Mouse (Mus musculus): ENCODE results near the gene Atg9b. TPM values are rescaled to one million over a fixed set of nuclear protein-coding genes. Genes with fewer than 3 reads are reported as not detected.

The Atg9b gene
- polyA plus RNA-seq, 1 experiment from 2014 or later = 0.58 TPM

DNA sequence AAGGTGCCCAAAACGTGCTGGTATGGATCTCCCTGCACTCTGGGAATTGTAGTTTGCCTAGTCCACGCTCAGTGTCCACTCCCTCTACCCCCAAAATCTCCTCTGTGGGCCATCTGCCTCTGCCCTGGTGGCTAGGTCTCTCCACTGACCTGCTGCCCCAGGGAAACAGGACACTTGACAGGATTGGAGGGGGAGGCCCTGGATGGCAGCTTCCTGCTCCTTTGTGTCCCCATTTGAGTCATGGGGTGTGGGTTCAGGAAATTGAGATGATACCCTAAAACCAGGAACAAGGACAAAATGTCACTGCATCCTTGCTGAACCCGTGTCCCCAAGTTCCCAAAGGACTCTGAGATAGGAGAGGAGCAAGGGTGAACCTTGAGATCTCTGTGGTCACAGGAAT, 27.9 kb downstream of the Atg9b start:
- Histone ChIP-seq H3K9ac (no peak overlapping the region), H3K36me3 (replicated peaks) (no peaks in the 10 kb centered on the region), H3K9me3 (replicated peaks) (no peaks in the 10 kb centered on the region), H3K27me3 (peaks cover 27% of the 10 kb centered on the region; the same call in 1 of the 2 replicates), H3K27ac (replicated peaks) (no peak overlapping the region), H3K4me2 (no peak overlapping the region), H3K4me1 (replicated peaks) (no peaks in the 10 kb centered on the region), H3K4me3 (replicated peaks) (no peak overlapping the region)
- ATAC-seq (ENCODE audit: insufficient read depth) = no peak
- WGBS (ENCODE audit: insufficient replicate concordance) = 36% methylated on average over 3 of the region's 3 CpGs

- H3K4me2 ChIP-seq = no peak overlapping the region
- no peak overlapping the region for H3K9ac ChIP-seq
- ATAC-seq (ENCODE audit: insufficient read depth) = no peak
- H3K27ac ChIP-seq (replicated peaks) = no peak overlapping the region
- H3K4me3 ChIP-seq (replicated peaks) = no peak overlapping the region
- H3K4me1 ChIP-seq (replicated peaks) = no peaks in the 10 kb centered on the region
- H3K36me3 ChIP-seq (replicated peaks) = no peaks in the 10 kb centered on the region
- no peaks in the 10 kb centered on the region for H3K9me3 ChIP-seq (replicated peaks)
- peaks cover 27% of the 10 kb centered on the region; the same call in 1 of the 2 replicates for H3K27me3 ChIP-seq
- WGBS (ENCODE audit: insufficient replicate concordance) = 33% methylated on average over 2 of the region's 2 CpGs
Observed at GRCm38 (mm10) chr5:24363467-24363866, 28.5 kb downstream of the Atg9b start.

GRCm38 (mm10) chr5:24360792-24361454, 31.0 kb downstream of the Atg9b start:
- peaks cover 22% of the 10 kb centered on the region; the same call in 1 of the 2 replicates for H3K27me3 ChIP-seq
- H3K27ac ChIP-seq (replicated peaks) = no peak overlapping the region
- H3K9ac ChIP-seq = no peak overlapping the region
- H3K4me1 ChIP-seq (replicated peaks) = no peaks in the 10 kb centered on the region
- no peak overlapping the region; the same call in 1 of the 2 replicates for H3K4me2 ChIP-seq
- H3K9me3 ChIP-seq (replicated peaks) = no peaks in the 10 kb centered on the region
- WGBS (ENCODE audit: insufficient replicate concordance) = 0% methylated on average over 7 of the region's 7 CpGs
- no peaks in the 10 kb centered on the region for H3K36me3 ChIP-seq (replicated peaks)
- peak; percentile 25; the same call in 1 of the 2 replicates for ATAC-seq (ENCODE audit: insufficient read depth)
- no peak overlapping the region for H3K4me3 ChIP-seq (replicated peaks)

GRCm38 (mm10) chr5:24357461-24357860, 34.5 kb downstream of the Atg9b start:
- H3K27me3 ChIP-seq = peaks cover 32% of the 10 kb centered on the region
- 11% methylated on average over 7 of the region's 7 CpGs for WGBS (ENCODE audit: insufficient replicate concordance)
- peaks cover 3% of the 10 kb centered on the region for H3K4me1 ChIP-seq (replicated peaks)
- no peak overlapping the region for H3K27ac ChIP-seq (replicated peaks)
- no peaks in the 10 kb centered on the region for H3K36me3 ChIP-seq (replicated peaks)
- H3K4me3 ChIP-seq (replicated peaks) = no peak overlapping the region
- no peak overlapping the region for H3K9ac ChIP-seq
- no peaks in the 10 kb centered on the region for H3K9me3 ChIP-seq (replicated peaks)
- no peak overlapping the region for H3K4me2 ChIP-seq
- ATAC-seq (ENCODE audit: insufficient read depth) = no peak

DNA sequence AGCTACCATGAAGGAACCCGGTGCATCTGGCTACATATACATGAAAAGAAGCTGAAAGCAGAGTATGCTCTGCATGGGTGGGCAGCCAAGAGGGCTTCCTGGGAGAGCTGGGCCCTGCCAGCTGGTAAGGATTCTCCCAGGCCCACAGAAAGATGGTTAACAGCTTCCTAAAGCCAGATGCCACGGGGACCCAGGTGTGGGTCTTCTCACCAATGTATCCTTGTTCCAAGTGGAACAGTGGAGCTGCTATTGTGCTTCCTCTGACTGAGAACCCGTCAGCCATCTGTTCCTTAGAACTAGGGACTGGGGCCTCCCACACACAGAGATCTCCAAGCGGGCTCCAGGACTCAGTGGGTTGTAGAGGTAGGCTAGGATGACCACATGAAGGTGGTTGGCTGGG, 35.2 kb downstream of the Atg9b start:
- H3K9me3 ChIP-seq (replicated peaks) = no peaks in the 10 kb centered on the region
- whole genome bisulfite sequencing (ENCODE audit: insufficient replicate concordance) = 43% methylated on average over 4 of the region's 4 CpGs
- H3K9ac ChIP-seq = no peak overlapping the region
- H3K4me1 ChIP-seq (replicated peaks) = peaks cover 9% of the 10 kb centered on the region
- H3K4me2 ChIP-seq = no peak overlapping the region
- peaks cover 39% of the 10 kb centered on the region for H3K27me3 ChIP-seq
- no peak for ATAC-seq (ENCODE audit: insufficient read depth)
- H3K27ac ChIP-seq (replicated peaks) = no peak overlapping the region
- H3K36me3 ChIP-seq (replicated peaks) = no peaks in the 10 kb centered on the region
- no peak overlapping the region for H3K4me3 ChIP-seq (replicated peaks)

- WGBS (ENCODE audit: insufficient replicate concordance) = 29% methylated on average over 4 of the region's 4 CpGs
- Histone ChIP-seq H3K4me1 (replicated peaks) (peaks cover 29% of the 10 kb centered on the region), H3K9ac (no peak overlapping the region), H3K27ac (replicated peaks) (no peak overlapping the region), H3K27me3 (peaks cover 73% of the 10 kb centered on the region), H3K36me3 (replicated peaks) (no peaks in the 10 kb centered on the region), H3K4me3 (replicated peaks) (no peak overlapping the region), H3K4me2 (no peak overlapping the region), H3K9me3 (replicated peaks) (no peaks in the 10 kb centered on the region)
- ATAC-seq (ENCODE audit: insufficient read depth) = no peak
Observed at GRCm38 (mm10) chr5:24353327-24353726, 38.6 kb downstream of the Atg9b start.

GRCm38 (mm10) chr5:24352251-24352859, 39.6 kb downstream of the Atg9b start:
- 2% methylated on average over 24 of the region's 24 CpGs for WGBS (ENCODE audit: insufficient replicate concordance)
- Histone ChIP-seq H3K9ac (no peak overlapping the region), H3K9me3 (replicated peaks) (no peaks in the 10 kb centered on the region), H3K36me3 (replicated peaks) (no peaks in the 10 kb centered on the region), H3K27ac (replicated peaks) (no peak overlapping the region), H3K27me3 (peaks cover 83% of the 10 kb centered on the region), H3K4me1 (replicated peaks) (peaks cover 38% of the 10 kb centered on the region), H3K4me3 (replicated peaks) (0 out of 2 replicates have a peak overlapping the region, but pooled peaks have one; percentile 56), H3K4me2 (peak overlapping the region; percentile 80)
- ATAC-seq (ENCODE audit: insufficient read depth) = no peak

DNA sequence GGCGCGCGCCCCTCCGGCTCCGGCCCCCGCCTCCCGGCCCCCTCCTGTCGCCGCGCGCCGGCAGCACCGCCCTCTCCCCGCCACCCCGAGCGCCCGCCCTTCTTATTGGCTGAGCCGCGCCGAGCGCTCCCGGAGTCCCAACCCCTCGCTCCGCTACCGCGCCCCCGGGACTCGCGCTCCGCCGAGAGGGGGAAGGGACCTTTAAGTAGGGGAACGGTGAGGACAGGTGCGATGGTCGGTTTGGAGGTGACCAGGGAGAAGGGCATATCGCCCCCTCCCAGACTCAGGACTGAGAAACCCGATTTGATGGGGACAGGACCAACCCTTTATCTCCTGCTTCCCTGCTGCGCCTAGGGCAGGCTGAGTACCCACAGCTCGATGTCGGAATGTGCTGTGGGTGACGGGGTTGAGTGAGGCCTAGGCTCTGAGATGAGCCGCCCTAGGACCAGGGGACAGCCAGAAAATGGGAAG, 40.2 kb downstream of the Atg9b start:
- peak; percentile 66 for ATAC-seq (ENCODE audit: insufficient read depth)
- Histone ChIP-seq H3K4me2 (peak overlapping the region; percentile 80), H3K9ac (no peak overlapping the region), H3K27ac (replicated peaks) (no peak overlapping the region), H3K9me3 (replicated peaks) (no peaks in the 10 kb centered on the region), H3K4me1 (replicated peaks) (peaks cover 44% of the 10 kb centered on the region), H3K4me3 (replicated peaks) (peak overlapping the region; percentile 56), H3K27me3 (peaks cover 88% of the 10 kb centered on the region), H3K36me3 (replicated peaks) (no peaks in the 10 kb centered on the region)
- WGBS (ENCODE audit: insufficient replicate concordance) = under 1% methylated on average over 41 of the region's 41 CpGs

- Histone ChIP-seq H3K4me2 (peak within 1 kb of the TSS; percentile 80), H3K27ac (replicated peaks) (no peak within 1 kb of the TSS), H3K4me3 (replicated peaks) (peak within 1 kb of the TSS; percentile 56), H3K9ac (no peak within 1 kb of the TSS), H3K4me1 (replicated peaks) (peaks cover 46% of the 10 kb centered on the region), H3K9me3 (replicated peaks) (no peaks in the 10 kb centered on the region), H3K27me3 (peaks cover 88% of the 10 kb centered on the region), H3K36me3 (replicated peaks) (no peaks in the 10 kb centered on the region)
- peak; percentile 14; the same call in 1 of the 2 replicates for ATAC-seq (ENCODE audit: insufficient read depth)
- WGBS (ENCODE audit: insufficient replicate concordance) = under 1% methylated on average over 53 of the region's 53 CpGs
Observed at GRCm38 (mm10) chr5:24351278-24351677, 40.7 kb downstream of the Atg9b start, which contains the start of gene Kcnh2. Gene Kcnh2, minus strand, starts transcription at chr5:24351604.

GRCm38 (mm10) chr5:24350531-24351250, 41.3 kb downstream of the Atg9b start:
- H3K4me3 ChIP-seq (replicated peaks) = peak overlapping the region; percentile 56
- no peak overlapping the region for H3K27ac ChIP-seq (replicated peaks)
- no peak for ATAC-seq (ENCODE audit: insufficient read depth)
- WGBS (ENCODE audit: insufficient replicate concordance) = 41% methylated on average over 14 of the region's 15 CpGs
- no peaks in the 10 kb centered on the region for H3K9me3 ChIP-seq (replicated peaks)
- peaks cover 86% of the 10 kb centered on the region for H3K27me3 ChIP-seq
- peaks cover 46% of the 10 kb centered on the region for H3K4me1 ChIP-seq (replicated peaks)
- H3K4me2 ChIP-seq = peak overlapping the region; percentile 80
- H3K9ac ChIP-seq = no peak overlapping the region
- H3K36me3 ChIP-seq (replicated peaks) = no peaks in the 10 kb centered on the region

DNA sequence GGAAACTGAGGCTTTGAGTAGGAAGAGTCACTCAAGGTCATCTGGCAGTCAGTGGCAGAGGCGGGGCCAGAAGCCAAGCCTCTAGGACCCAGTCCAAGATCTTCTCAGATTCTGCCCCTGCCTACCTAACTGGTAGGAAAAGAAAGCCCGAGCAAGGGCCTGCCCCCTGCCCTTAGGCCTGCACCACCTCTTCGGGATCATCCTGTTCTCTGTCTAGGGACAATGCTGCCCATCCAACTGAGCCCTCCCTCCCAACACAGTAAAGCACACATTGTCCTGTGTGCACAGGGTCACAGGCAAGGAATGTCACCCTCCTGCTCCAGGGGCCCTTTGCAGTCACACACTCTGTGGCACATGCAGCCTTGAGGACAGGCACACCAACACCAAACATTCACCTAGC, 41.9 kb downstream of the Atg9b start:
- Histone ChIP-seq H3K36me3 (replicated peaks) (no peaks in the 10 kb centered on the region), H3K27ac (replicated peaks) (no peak overlapping the region), H3K4me1 (replicated peaks) (peaks cover 48% of the 10 kb centered on the region), H3K9me3 (replicated peaks) (no peaks in the 10 kb centered on the region), H3K4me3 (replicated peaks) (no peak overlapping the region), H3K9ac (no peak overlapping the region), H3K4me2 (no peak overlapping the region), H3K27me3 (peaks cover 82% of the 10 kb centered on the region)
- no peak for ATAC-seq (ENCODE audit: insufficient read depth)
- WGBS (ENCODE audit: insufficient replicate concordance) = 47% methylated on average over 3 of the region's 3 CpGs

Measured in liver, embryonic 15.5 days (tissue).